Mouse (Mus musculus): ENCODE results near the gene Trim9.
A peak's percentile ranks its signal among the peaks of the same experiment; 100 is the strongest.

Gene Trim9

GRCm38 (mm10) chr12:70249616-70250157 lies 97.7 kb downstream of the Trim9 start:
- DNase-seq = no peak

GRCm38 (mm10) chr12:70247683-70248474 lies 99.5 kb downstream of the Trim9 start:
- DNase-seq = no peak

- DNase-seq = no peak
Measured at GRCm38 (mm10) chr12:70242550-70242949, 104.9 kb downstream of the Trim9 start.

- DNase-seq = no peak
Measured at GRCm38 (mm10) chr12:70239741-70240140, 107.7 kb downstream of the Trim9 start.

- no peak for DNase-seq
Measured at GRCm38 (mm10) chr12:70238604-70239003, 108.8 kb downstream of the Trim9 start.

- peak; percentile 62 for DNase-seq
Measured at GRCm38 (mm10) chr12:70234938-70235484, 112.4 kb downstream of the Trim9 start.

GRCm38 (mm10) chr12:70234411-70234810 lies 113.0 kb downstream of the Trim9 start:
- peak; percentile 56 for DNase-seq

GRCm38 (mm10) chr12:70233637-70234315 lies 113.6 kb downstream of the Trim9 start:
- DNase-seq = no peak

- no peak for DNase-seq
Measured at GRCm38 (mm10) chr12:70232020-70232544, 115.3 kb downstream of the Trim9 start.

- DNase-seq = no peak
Measured at GRCm38 (mm10) chr12:70231294-70231693, 116.1 kb downstream of the Trim9 start, which contains the start of gene Pygl. TSS of gene Pygl (minus strand) at chr12:70231488.

- DNase-seq = no peak
Measured at GRCm38 (mm10) chr12:70228155-70228554, 119.3 kb downstream of the Trim9 start.

GRCm38 (mm10) chr12:70227121-70227932 lies 120.1 kb downstream of the Trim9 start:
- peak; percentile 79 for DNase-seq

GRCm38 (mm10) chr12:70226655-70227054 lies 120.8 kb downstream of the Trim9 start:
- no peak for DNase-seq

GRCm38 (mm10) chr12:70223331-70223730 lies 124.1 kb downstream of the Trim9 start:
- no peak for DNase-seq

GRCm38 (mm10) chr12:70221425-70221824 lies 126.0 kb downstream of the Trim9 start:
- no peak for DNase-seq

GRCm38 (mm10) chr12:70218795-70219540 lies 128.4 kb downstream of the Trim9 start:
- no peak for DNase-seq

GRCm38 (mm10) chr12:70216229-70216800 lies 131.1 kb downstream of the Trim9 start:
- DNase-seq = no peak

GRCm38 (mm10) chr12:70214281-70214680 lies 133.1 kb downstream of the Trim9 start:
- DNase-seq = no peak

GRCm38 (mm10) chr12:70213601-70214000 lies 133.8 kb downstream of the Trim9 start:
- no peak for DNase-seq

- DNase-seq = no peak
Measured at GRCm38 (mm10) chr12:70212501-70212900, 134.9 kb downstream of the Trim9 start.

- no peak for DNase-seq
Measured at GRCm38 (mm10) chr12:70208214-70208613, 139.2 kb downstream of the Trim9 start.
